Mouse (Mus musculus) layer of hippocampus, adult 11-12 months (tissue): ENCODE results near the gene Sdhb.

Source experiments
- DNase-seq: peaks from one replicate; pipeline ENCODE4 v3.0.0; 2022; ENCODE audit warnings: low spot score

The Sdhb gene

GRCm38 (mm10) chr4:141014114-141014513 lies 53.1 kb downstream of the Sdhb start:
- DNase-seq = no peak

GRCm38 (mm10) chr4:141014856-141015255 lies 53.9 kb downstream of the Sdhb start:
- no peak for DNase-seq

- DNase-seq = no peak
Observed at GRCm38 (mm10) chr4:141015356-141015755, 54.4 kb downstream of the Sdhb start.

GRCm38 (mm10) chr4:141016311-141016710 lies 55.3 kb downstream of the Sdhb start:
- DNase-seq = no peak

GRCm38 (mm10) chr4:141017657-141018436 lies 56.8 kb downstream of the Sdhb start:
- no peak for DNase-seq

GRCm38 (mm10) chr4:141020220-141020619 lies 59.2 kb downstream of the Sdhb start:
- no peak for DNase-seq

- no peak for DNase-seq
Observed at GRCm38 (mm10) chr4:141020811-141021613, 60.0 kb downstream of the Sdhb start.

- DNase-seq = no peak
Observed at GRCm38 (mm10) chr4:141021614-141021929, 60.6 kb downstream of the Sdhb start.

- DNase-seq = no peak
Observed at GRCm38 (mm10) chr4:141024052-141024451, 63.0 kb downstream of the Sdhb start.

GRCm38 (mm10) chr4:141024992-141025391 lies 64.0 kb downstream of the Sdhb start:
- DNase-seq = no peak
